Mouse (Mus musculus) yolk sac, embryonic 10.5 days (tissue): Measurements from ENCODE around the gene Peli2.

Experiments
- DNase-seq: peaks from one replicate; pipeline ENCODE4 v3.0.0-alpha.2; 2017; ENCODE audit warnings: low spot score

Gene Peli2

DNA sequence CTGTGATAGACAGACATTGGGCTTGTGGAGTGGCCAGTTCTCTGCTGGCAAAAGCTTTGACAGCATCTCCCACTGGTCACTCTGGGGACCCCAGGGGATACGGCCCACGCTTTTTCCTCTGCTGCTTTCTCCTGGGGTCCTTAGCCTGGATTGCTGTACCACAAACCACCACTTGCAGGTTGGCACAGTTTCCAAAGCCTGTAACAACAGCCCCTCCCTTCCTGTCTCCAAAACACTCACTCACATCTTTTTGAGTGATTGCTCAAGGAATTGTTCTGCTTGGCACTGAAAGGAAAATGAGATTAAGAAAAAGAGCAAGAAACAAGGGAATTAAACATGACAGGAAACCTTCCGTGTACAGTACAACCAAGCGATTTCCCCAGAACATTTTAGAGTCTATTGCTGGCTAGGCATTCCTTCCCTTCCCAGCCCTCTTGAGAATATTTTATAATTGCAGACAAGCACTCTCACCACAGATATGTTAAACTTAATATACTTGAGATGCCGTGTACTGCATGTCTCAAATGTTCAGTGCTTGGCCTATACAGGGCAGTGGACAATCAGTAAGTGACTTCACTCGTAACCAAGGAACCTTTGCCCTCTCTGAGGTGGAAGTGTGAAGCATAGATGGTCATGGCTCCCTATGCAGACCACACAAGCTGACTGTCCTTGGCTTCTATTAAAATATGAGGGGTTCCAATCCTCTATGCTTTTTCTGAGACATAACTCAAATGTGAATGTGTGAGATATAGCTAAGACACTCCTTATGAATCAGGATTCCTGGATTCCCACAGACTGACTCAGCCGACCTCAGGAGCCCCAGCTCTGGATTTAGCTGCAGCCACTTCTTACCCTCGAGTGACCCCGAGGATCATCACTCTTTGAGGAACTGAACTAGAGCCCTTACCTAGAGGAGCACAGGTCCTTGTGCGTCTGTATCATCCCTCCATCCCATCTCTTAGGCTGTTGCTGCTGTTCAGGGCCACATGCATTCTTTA is 169.3 kb downstream of the Peli2 start:
- DNase-seq, result no peak

DNA sequence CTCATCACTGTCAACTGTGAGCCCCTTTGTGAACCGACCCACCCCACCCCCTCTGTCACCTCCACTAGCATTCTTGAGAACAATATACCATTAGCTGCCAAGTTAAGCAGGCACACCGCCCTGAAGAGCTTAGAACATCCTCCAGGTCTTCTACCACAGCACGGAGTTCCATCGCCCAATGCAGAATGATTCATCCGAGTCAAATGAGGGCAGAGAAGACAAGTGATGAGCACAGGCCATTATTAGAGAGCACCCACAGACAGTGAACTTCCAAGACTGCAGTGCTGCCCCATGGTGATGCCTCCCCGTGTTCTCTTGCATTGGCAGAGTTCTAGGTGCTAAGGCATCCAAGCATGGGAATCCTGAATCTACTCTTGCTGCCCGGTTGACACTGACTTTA is 172.9 kb downstream of the Peli2 start:
- no peak for DNase-seq

DNA sequence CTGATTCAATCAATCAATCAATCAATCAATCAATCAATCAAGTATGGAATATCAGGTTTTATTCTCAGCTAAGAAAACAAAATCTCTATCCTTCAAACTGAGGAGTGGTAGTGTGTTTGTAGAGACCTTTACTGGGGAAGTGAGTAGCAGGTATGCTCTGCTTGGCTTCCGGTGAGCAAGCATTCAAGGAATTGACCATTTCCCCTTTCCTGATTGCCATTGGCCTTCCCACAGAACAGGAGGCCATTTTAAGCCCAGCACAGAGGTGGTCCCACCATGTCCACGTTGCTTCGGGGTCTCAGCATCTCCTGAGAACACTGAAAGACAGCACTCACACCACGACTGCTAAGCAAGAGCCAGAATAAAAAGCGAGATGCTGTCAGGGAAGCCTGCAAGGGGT is 174.8 kb downstream of the Peli2 start:
- DNase-seq, result no peak

DNA sequence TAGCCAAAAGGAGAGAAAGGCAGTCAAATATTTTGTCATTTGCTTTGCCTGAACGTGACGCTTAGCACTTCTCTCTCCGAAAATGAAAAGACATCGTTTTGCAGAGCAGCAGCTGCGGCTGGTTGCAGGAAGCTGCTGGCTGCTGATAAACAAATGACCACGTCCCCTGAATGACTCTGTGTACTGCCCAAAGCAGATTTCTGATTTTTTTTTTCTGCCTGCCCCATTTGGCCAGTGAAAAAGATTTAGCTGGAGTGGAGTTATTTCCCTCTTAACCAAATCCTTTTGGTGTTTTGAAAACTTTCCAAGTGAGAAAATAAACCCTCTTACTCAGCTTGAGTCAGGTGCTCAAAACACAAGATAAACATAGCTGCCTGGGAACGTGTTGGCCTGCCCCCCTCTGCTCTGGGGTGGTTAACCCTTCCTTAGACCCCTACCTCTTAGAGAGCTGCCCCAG is 175.2 kb downstream of the Peli2 start:
- DNase-seq, result peak; percentile 15

DNA sequence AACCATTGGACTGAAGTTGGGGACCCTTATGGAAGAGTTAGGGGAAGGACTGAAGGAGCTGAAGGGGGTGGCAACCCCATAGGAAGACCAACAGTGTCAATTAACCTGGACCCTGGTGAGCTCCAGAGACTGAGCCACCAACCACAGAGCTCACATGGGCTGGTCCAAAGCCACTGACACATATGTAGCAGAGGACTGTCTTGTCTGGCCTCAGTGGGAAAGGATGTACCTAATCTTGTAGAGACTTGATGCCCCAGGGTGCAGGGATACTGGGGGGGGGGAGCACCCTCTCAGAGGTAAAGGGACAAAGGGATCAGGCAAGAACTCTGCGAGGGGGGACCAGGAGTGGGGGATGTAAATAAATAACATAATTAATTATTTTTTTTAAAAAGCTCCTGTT is 176.2 kb downstream of the Peli2 start:
- no peak for DNase-seq

DNA sequence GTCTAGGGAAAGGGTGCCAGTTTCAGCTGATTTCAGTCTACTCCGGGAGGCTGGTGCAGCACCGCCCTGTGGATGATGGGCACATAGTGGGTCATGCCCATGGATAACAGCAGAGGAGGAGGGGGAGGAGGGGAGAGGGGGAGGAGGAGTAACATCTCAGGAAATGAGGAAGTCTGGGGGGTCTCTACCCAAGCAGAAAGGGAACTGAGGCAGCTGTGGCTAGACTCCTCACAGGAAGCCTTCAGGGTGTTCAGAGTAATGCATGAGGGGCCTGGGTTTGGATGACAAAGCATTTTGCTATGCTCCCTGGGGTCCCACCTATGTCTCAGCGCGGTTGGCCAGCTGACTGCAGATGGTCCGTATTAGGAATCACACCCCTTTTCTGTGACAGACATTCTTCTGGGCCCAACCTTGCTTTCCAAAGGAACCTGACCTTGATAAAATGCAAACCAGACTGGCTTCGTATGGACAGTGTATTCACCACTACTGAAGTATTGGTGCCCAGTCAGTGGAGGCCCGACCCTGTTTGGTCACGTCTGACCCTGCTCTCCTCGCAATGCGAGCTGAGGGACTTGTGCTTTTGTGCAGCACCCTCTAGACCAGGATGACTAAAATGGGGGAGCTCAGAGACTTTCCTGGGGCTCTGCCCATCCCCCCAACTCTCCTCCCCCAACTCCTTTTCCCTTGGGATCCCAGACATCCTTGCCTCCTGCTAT is 182.0 kb downstream of the Peli2 start:
- DNase-seq, result no peak

DNA sequence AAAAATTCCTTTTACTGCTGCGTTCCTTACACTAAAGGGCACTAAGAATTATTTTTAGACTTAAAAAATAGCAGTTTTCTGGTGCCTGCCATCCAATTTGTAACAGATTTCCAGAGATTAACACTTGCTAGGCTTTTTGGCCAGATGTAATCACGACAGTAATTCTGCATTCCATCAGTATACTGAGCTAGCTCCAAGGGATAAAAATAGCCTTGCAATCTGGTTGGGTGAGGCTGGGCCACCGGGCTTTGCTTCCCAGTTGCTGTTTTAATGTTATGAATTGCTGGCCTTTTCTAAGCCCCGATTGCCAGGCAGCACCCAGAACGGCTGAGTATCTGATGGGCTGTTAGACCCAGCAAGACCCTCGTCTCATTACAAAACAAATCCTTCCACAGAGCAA is 182.6 kb downstream of the Peli2 start:
- peak; percentile 35 for DNase-seq

DNA sequence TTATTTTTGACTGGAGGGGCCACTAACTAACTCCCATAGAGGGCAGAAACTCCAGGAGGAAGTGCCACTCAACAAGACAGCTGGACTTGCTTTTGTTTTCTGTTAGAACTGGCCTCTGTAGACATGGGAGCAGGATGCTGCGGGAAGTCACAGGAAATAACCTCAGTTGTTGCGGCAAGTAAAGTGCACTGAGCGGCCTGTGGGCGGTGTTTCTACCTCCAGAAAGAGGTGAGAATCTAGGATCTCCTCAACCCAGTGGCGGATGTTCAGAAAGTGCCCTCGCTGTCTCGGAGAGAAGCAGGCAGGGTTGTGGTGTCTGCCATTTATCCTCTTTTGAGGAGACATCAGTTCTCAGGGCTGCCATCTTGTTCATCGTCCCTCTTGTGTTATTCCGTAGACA is 183.2 kb downstream of the Peli2 start:
- DNase-seq, result no peak

DNA sequence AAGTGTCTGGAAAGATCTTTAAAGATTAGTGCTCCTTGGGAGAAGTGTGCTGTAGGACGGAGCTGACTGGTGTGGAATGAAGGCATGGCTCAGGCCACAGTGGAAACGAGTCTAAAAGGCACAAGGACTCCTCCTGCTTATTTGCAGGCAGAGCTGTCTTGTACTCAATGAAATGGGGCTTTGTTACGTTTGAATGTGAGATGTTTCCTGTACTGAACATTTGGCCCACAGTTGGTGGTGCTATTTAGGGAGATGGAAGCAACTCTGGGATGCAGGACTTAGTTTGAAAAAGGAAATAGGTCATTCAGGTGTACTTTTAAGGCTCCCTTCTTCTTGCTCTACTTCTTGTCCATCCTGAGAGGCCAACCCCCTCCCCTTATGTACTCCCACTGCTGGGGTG is 192.6 kb downstream of the Peli2 start:
- no peak for DNase-seq

DNA sequence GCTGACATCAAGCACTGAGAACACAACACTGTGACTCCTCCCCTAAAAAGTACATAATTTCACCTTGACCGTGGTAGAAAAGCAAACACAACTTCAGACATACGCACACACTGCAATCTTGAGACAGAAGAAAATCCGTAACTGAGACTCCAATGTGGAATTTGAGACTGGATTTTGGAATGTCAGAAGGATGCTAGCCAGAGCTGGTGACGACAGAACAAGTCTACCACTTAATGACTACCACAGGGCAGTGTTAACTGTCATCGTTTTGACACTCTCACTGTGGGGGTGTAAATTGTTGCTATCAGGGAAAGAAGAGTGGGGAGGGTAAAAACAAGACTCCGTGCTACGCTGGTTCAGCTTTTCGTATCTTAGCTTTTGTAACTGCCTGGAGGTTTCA is 195.8 kb downstream of the Peli2 start:
- peak; percentile 13 for DNase-seq

DNA sequence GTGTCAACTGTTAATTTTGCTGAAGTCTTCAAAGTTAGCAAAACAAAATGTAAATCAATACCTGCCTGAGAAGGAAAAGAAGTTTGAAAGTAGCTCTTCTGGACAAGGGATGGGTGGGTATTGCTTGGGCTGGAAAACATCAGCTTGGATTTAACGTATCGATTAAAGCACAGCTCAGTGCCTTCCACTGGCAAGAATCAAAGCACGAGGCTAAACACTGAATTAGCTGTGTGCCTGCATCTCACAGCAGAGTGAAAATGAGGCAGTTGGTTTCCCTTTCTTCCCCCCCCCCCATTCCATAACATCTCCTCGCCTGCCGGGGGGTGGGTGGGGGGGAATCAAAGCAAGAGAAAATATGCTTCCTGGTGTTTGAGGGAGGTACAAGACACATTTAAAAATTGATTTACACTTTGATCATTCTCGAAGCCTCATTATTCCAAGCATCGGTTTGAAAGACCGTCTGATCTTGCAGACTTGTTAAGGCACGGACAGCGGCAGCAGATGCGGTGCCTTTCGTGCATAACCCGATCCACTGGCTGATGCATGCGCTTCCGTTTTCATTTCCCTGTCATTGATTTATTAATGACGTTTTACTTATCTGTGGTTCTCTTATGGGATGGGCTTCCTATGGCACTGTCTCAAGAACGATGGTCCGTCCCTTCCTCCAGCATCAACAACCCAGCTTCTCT is 203.3 kb downstream of the Peli2 start:
- no peak for DNase-seq

DNA sequence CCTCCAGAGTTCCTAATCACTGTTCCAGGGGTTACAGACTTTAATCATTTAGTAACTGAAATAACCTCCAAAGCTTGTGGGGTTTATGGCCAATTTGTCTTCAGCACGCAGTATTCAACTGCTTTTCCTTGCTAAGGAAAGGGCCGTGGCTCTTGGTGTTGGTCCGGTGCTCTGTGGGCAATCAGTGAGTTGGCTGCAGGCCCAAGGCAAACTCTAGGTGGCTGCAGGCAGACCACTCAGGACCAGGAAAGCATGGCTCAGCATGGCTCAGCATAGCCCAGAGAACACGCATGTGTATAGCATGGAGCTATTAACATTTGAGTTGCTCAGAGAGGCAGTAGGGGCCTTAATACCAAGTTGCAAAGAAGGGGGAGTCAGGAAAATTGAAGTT is 203.8 kb downstream of the Peli2 start:
- no peak for DNase-seq

DNA sequence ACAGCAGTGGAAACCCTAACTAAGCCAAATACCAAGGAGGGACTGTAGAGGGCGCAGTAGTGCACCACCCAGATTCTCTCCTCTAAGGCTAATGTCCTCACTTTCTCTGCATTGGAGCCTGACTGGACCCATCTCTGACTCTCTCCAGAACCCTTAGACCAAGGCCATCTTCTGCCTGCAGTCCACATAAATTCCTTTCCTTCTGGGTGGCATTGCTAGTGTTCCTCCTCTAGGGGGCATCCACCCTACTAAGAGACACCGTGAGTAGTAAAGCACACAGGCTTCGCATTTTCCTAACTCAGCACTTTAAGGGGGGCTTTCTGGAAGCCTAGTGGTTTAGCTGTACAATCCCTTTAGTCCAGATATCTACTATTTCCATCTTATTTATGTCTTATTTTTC is 207.1 kb downstream of the Peli2 start:
- DNase-seq, result no peak

DNA sequence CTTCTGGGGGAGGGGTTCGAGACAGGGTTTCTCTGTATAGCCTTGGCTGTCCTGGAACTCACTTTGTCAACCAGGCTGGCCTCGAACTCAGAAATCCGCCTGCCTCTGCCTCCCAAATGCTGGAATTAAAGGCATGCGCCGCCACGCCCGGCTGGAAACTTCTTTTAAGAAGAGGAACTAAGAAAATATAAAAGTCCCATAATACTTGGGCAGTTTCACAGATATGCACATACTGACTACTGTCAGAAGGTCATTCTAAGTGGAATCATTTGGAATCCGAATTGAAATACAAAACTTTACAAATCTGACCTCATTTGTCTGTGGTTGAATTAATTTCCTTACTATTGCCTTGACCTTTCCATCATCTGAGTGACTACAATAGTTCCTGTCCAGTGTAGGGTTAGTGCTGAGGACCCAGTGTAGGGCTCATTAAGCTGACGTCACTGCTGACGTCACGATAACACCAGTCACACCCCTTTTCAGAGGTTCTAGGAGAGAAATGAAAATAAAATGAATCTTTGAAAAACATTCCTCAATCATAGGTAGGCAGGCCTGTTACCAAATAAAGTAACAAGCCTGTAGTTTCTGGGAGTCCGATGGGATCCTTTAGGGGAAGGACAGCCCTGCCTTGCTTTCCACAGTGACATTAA is 209.2 kb downstream of the Peli2 start:
- no peak for DNase-seq
